Mouse (Mus musculus) cortical plate, adult 2 months (tissue): ENCODE measurements around the gene Mast4.

Experiments
- CTCF ChIP-seq: fragments of 200-500 bp; IDR thresholded peaks from 2 replicates; pipeline ENCODE4 v1.5.1; 2011; ENCODE audit warnings: mild to moderate bottlenecking, control low read depth, low read length; ENCODE audit not compliant: insufficient read depth; ENCODE audit errors: extremely low read depth
- POLR2A ChIP-seq: fragments of 200-500 bp; IDR thresholded peaks from 2 replicates; pipeline ENCODE4 v1.6.1; 2011; ENCODE audit warnings: mild to moderate bottlenecking, low read length, control low read depth; ENCODE audit not compliant: insufficient read depth; ENCODE audit errors: extremely low read depth

DNA sequence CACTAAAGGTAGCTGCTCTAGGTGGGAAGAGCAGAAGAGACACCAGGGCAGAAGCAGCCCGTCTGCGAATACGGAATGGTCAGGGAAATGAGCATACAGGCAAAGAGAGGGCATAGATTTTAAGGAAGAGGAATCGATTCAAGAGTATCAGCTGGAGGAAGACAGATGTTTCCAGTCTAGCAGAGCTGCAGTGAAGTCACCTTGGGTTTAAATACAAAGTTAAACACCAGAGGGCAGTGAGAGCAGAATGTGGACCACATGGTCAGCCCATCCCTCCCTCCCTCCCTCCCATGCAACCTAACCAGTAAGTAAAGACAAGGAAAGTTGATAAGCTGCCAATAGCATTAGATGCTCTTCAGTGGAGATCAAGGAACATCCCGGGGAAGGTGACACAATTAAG is 138.0 kb downstream of the Mast4 start:
- TF ChIP-seq POLR2A: no peak
- no peak for TF ChIP-seq CTCF
